Mouse (Mus musculus): ENCODE data around the gene Afg1l.

Gene Afg1l

GRCm38 (mm10) chr10:42478341-42478720, at the start of gene Afg1l:
Gene Afg1l (minus strand): TSS chr10:42478565.
- peak; percentile 89 to 92 for DNase-seq (ENCODE audit: low spot score in 2 of 2)

GRCm38 (mm10) chr10:42525682-42526081, 47.3 kb upstream of the Afg1l start:
- DNase-seq (ENCODE audit: low spot score in 2 of 2), result no peak

GRCm38 (mm10) chr10:42523556-42524162, 45.3 kb upstream of the Afg1l start:
- DNase-seq (ENCODE audit: low spot score in 2 of 2), result no peak

GRCm38 (mm10) chr10:42522912-42523311, 44.5 kb upstream of the Afg1l start:
- no peak for DNase-seq (ENCODE audit: low spot score in 2 of 2)

- DNase-seq (ENCODE audit: low spot score in 2 of 2), result no peak
Observed at GRCm38 (mm10) chr10:42521315-42521981, 43.1 kb upstream of the Afg1l start.

GRCm38 (mm10) chr10:42518363-42518762, 40.0 kb upstream of the Afg1l start:
- DNase-seq (ENCODE audit: low spot score in 2 of 2), result no peak

- no peak for DNase-seq (ENCODE audit: low spot score in 2 of 2)
Observed at GRCm38 (mm10) chr10:42514125-42514524, 35.8 kb upstream of the Afg1l start.

GRCm38 (mm10) chr10:42511184-42512135, 33.1 kb upstream of the Afg1l start:
- no peak for DNase-seq (ENCODE audit: low spot score in 2 of 2)

- DNase-seq (ENCODE audit: low spot score in 2 of 2), result no peak
Observed at GRCm38 (mm10) chr10:42510141-42510540, 31.8 kb upstream of the Afg1l start.

- no peak for DNase-seq (ENCODE audit: low spot score in 2 of 2)
Observed at GRCm38 (mm10) chr10:42504096-42504710, 25.8 kb upstream of the Afg1l start.

GRCm38 (mm10) chr10:42502349-42503111, 24.2 kb upstream of the Afg1l start:
- peak; percentile 16 to 55 for DNase-seq (ENCODE audit: low spot score in 2 of 2)

- DNase-seq (ENCODE audit: low spot score in 2 of 2), result peak; percentile 93 to 96
Observed at GRCm38 (mm10) chr10:42501775-42502348, 23.5 kb upstream of the Afg1l start, which contains the start of gene Snx3. Gene Snx3 (plus strand): TSS chr10:42502030.

GRCm38 (mm10) chr10:42501161-42501560, 22.8 kb upstream of the Afg1l start:
- DNase-seq (ENCODE audit: low spot score in 2 of 2), result no peak

GRCm38 (mm10) chr10:42500611-42501010, 22.2 kb upstream of the Afg1l start:
- DNase-seq (ENCODE audit: low spot score in 2 of 2), result no peak

GRCm38 (mm10) chr10:42493000-42493399, 14.6 kb upstream of the Afg1l start:
- no peak for DNase-seq (ENCODE audit: low spot score in 2 of 2)

- DNase-seq (ENCODE audit: low spot score in 2 of 2), result no peak
Observed at GRCm38 (mm10) chr10:42492027-42492771, 13.8 kb upstream of the Afg1l start.

GRCm38 (mm10) chr10:42491158-42491557, 12.8 kb upstream of the Afg1l start:
- DNase-seq (ENCODE audit: low spot score in 2 of 2), result no peak

GRCm38 (mm10) chr10:42488606-42489296, 10.4 kb upstream of the Afg1l start:
- no peak for DNase-seq (ENCODE audit: low spot score in 2 of 2)

GRCm38 (mm10) chr10:42480719-42481118, 2.4 kb upstream of the Afg1l start:
- no peak for DNase-seq (ENCODE audit: low spot score in 2 of 2)
